Comparison of ENCODE assay signal across 8 mouse cellular contexts in the genomic region with DNA sequence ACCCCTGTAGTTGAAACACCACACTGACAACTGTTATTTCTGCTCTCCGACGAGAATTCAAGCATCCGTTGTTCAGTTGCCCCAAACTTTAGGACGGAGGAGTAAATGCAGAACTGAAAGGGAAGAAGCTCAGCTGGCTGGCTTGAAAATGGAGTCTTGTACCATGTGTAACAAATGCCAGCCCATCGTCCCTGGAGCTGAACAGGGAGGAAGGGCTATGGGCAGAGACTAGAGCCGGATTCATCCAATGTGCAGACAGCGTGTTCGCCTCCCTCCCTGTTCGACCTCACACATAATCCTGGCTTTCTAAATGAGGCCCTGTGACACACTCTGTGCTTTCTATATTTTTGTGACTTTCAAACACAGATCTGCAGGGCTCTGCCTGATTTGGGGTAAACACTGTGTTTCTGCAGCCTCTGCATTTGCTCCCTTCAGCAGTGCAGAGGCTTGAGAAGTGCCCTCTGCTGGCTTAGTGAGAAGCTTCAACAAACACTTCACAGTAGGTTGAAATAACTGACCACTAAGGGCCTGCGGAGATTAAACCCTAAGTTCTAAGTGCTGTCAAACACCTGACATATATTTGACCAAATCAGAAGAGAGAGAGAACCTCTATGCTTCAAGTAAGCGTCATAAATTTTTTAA.
DNase-seq lines count a peak whose midpoint lies in the region; ATAC-seq and TF ChIP-seq lines count a peak whose summit lies in the region.

No protein-coding gene starts in this region.

- no peaks in the 10 kb centered on the region for H3K27me3 ChIP-seq in heart, postnatal 0 days (ENCODE audit: control insufficient read depth, insufficient read depth, low read length)
- no peaks in the 10 kb centered on the region for H3K27me3 ChIP-seq in heart, embryonic 11.5 days (ENCODE audit: control insufficient read depth, insufficient read depth, low read length)
- no peaks in the 10 kb centered on the region for H3K27me3 ChIP-seq in intestine, postnatal 0 days (replicated peaks; ENCODE audit: control insufficient read depth, insufficient read depth, low read length)

- H3K4me2 ChIP-seq in heart, postnatal 0 days (ENCODE audit: low read depth, low read length): no peak overlapping the region
- no peak overlapping the region for H3K4me2 ChIP-seq in heart, embryonic 11.5 days
- no peak overlapping the region for H3K4me2 ChIP-seq in intestine, postnatal 0 days (replicated peaks; ENCODE audit: low read depth)

- peak; percentile 51 for DNase-seq in heart, postnatal 0 days (ENCODE audit: low spot score)
- DNase-seq in CD4-positive, CD25-positive, alpha-beta regulatory T cell, adult 2 months (ENCODE audit: low read depth, low spot score): peak; percentile 42
- peak; percentile 84 for DNase-seq in brain, adult 2 months (ENCODE audit: low read depth, low spot score)
- peak; percentile 41 for DNase-seq in lung, postnatal 14 days
- DNase-seq in thymus, postnatal 25 days: peak; percentile 40
- DNase-seq in adrenal gland, postnatal 25 days: no peak

- TF ChIP-seq CTCF in heart, postnatal 0 days (IDR thresholded peaks at IDR 0.05; ENCODE audit: low read depth): peak; percentile 62
- peak; percentile 78 for TF ChIP-seq CTCF in intestine, postnatal 0 days (IDR thresholded peaks at IDR 0.05; ENCODE audit: low read depth)

- peak; percentile 63 for ATAC-seq in heart, postnatal 0 days (ENCODE audit: insufficient read depth, low read depth)
- no peak for ATAC-seq in heart, embryonic 11.5 days (replicated peaks; ENCODE audit: insufficient number of reproducible peaks, low FRiP score, low TSS enrichment)
- no peak for ATAC-seq in intestine, postnatal 0 days

- no peak for TF ChIP-seq EP300 in heart, postnatal 0 days (IDR thresholded peaks at IDR 0.05; ENCODE audit: low read depth)

- H3K27ac ChIP-seq in heart, postnatal 0 days (ENCODE audit: low read depth): no peak overlapping the region
- no peak overlapping the region for H3K27ac ChIP-seq in heart, embryonic 11.5 days (ENCODE audit: low read depth, low read length)
- H3K27ac ChIP-seq in intestine, postnatal 0 days (ENCODE audit: low read depth, low read length): no peak overlapping the region

- no peak overlapping the region for H3K4me3 ChIP-seq in heart, postnatal 0 days (ENCODE audit: low read depth, low read length)
- no peak overlapping the region for H3K4me3 ChIP-seq in heart, embryonic 11.5 days (ENCODE audit: low read depth, low read length)
- no peak overlapping the region for H3K4me3 ChIP-seq in intestine, postnatal 0 days (ENCODE audit: low read depth, low read length)

- no peaks in the 10 kb centered on the region for H3K4me1 ChIP-seq in heart, postnatal 0 days (ENCODE audit: control insufficient read depth, insufficient read depth)
- H3K4me1 ChIP-seq in heart, embryonic 11.5 days (ENCODE audit: control insufficient read depth, insufficient read depth, low read length): peaks cover 4% of the 10 kb centered on the region
- H3K4me1 ChIP-seq in intestine, postnatal 0 days (replicated peaks; ENCODE audit: control insufficient read depth, insufficient read depth, low read length): no peaks in the 10 kb centered on the region

- no peak overlapping the region for H3K9ac ChIP-seq in heart, postnatal 0 days (replicated peaks; ENCODE audit: low read depth, low read length)
- no peak overlapping the region for H3K9ac ChIP-seq in heart, embryonic 11.5 days (ENCODE audit: low read depth, low read length)
- no peak overlapping the region for H3K9ac ChIP-seq in intestine, postnatal 0 days (ENCODE audit: low read depth, low read length)

- WGBS in heart, postnatal 0 days: 72% methylated on average over 11 of the region's 11 CpGs
- 78% methylated on average over 11 of the region's 11 CpGs for WGBS in heart, embryonic 11.5 days (ENCODE audit: insufficient replicate concordance)
- 72% methylated on average over 11 of the region's 11 CpGs for WGBS in intestine, postnatal 0 days

- H3K36me3 ChIP-seq in heart, postnatal 0 days (replicated peaks; ENCODE audit: control insufficient read depth, insufficient read depth, low read length): no peaks in the 10 kb centered on the region
- H3K36me3 ChIP-seq in heart, embryonic 11.5 days (ENCODE audit: control insufficient read depth, insufficient read depth, low read length): no peaks in the 10 kb centered on the region
- H3K36me3 ChIP-seq in intestine, postnatal 0 days (ENCODE audit: control insufficient read depth, insufficient read depth): peaks cover 15% of the 10 kb centered on the region

- no peaks in the 10 kb centered on the region for H3K9me3 ChIP-seq in heart, postnatal 0 days (replicated peaks; ENCODE audit: control insufficient read depth, low read length)
- H3K9me3 ChIP-seq in heart, embryonic 11.5 days (replicated peaks; ENCODE audit: control insufficient read depth, low read length): no peaks in the 10 kb centered on the region
- H3K9me3 ChIP-seq in intestine, postnatal 0 days (ENCODE audit: control insufficient read depth): no peaks in the 10 kb centered on the region
